Mouse (Mus musculus) stomach, embryonic 14.5 days (tissue): ENCODE data around the gene Ttll5. TPM values are rescaled to one million over a fixed set of nuclear protein-coding genes. Genes with fewer than 3 reads are reported as not detected.
A peak's percentile ranks its signal among the peaks of the same experiment; 100 is the strongest.

ENCODE experiments used
- ATAC-seq: fragments of 200-750 bp; cut with Nextera tagmentation; 2 replicates; pipeline ENCODE4 v1.8.0; 2017; ENCODE audit warnings: low read depth, moderate TSS enrichment; ENCODE audit not compliant: insufficient number of reproducible peaks, insufficient read depth, low FRiP score
- H3K27ac ChIP-seq: fragments of 300-500 bp; sonication (generic); 2 replicates; pipeline ENCODE4 v1.5.1; 2014; ENCODE audit warnings: mild to moderate bottlenecking, low read length, moderate library complexity, mixed read lengths
- H3K27me3 ChIP-seq: fragments of 300-500 bp; sonication (generic); 2 replicates; pipeline ENCODE4 v1.6.1; 2014; ENCODE audit warnings: low read length, control low read depth, mixed read lengths; ENCODE audit not compliant: control insufficient read depth, insufficient read depth
- H3K36me3 ChIP-seq: fragments of 300-500 bp; sonication (generic); 2 replicates; pipeline ENCODE4 v1.6.1; 2014; ENCODE audit warnings: mild to moderate bottlenecking, control low read depth, low read length, moderate library complexity, mixed read lengths; ENCODE audit not compliant: control insufficient read depth, insufficient read depth
- H3K4me1 ChIP-seq: fragments of 300-500 bp; sonication (generic); 2 replicates; pipeline ENCODE4 v1.6.1; 2014; ENCODE audit warnings: low read length, control low read depth, mixed read lengths; ENCODE audit not compliant: control insufficient read depth, insufficient read depth
- H3K4me2 ChIP-seq: fragments of 300-500 bp; sonication (generic); replicated peaks from 2 replicates; pipeline ENCODE4 v1.6.1; 2014; ENCODE audit warnings: low read depth, low read length, control low read depth
- H3K4me3 ChIP-seq: fragments of 300-500 bp; sonication (generic); 2 replicates; pipeline ENCODE4 v1.5.1; 2014; ENCODE audit warnings: low read depth, low read length, control low read depth
- H3K9ac ChIP-seq: fragments of 300-500 bp; sonication (generic); replicated peaks from 2 replicates; pipeline ENCODE4 v1.6.1; 2014; ENCODE audit warnings: low read depth, mild to moderate bottlenecking, control low read depth, low read length, moderate library complexity, mixed read lengths
- H3K9me3 ChIP-seq: fragments of 300-500 bp; sonication (generic); 2 replicates; pipeline ENCODE4 v1.6.1; 2016; ENCODE audit warnings: low read depth, low read length, control low read depth; ENCODE audit not compliant: control insufficient read depth
- WGBS: fragments of 180-500 bp; shearing (Covaris S2); extraction: QIAGEN DNeasy Blood & Tissue Kit; methylation state at CpG from one replicate; pipeline ENCODE4 v1.1.7; 2014; 5-methylcytosine and 5-hydroxymethylcytosine counted together
- polyA plus RNA-seq: library from polyadenylated mRNA; unstranded; fragments of >200 nt; fragmentation: Nextera tagmentation; extraction: Ambion mirVana; gene quantifications from 2 replicates; pipeline ENCODE4 v1.2.1, GENCODE M21; 2014

Ttll5 gene
- polyA plus RNA-seq, 1 experiment from 2014 or later = 17.7 TPM

DNA sequence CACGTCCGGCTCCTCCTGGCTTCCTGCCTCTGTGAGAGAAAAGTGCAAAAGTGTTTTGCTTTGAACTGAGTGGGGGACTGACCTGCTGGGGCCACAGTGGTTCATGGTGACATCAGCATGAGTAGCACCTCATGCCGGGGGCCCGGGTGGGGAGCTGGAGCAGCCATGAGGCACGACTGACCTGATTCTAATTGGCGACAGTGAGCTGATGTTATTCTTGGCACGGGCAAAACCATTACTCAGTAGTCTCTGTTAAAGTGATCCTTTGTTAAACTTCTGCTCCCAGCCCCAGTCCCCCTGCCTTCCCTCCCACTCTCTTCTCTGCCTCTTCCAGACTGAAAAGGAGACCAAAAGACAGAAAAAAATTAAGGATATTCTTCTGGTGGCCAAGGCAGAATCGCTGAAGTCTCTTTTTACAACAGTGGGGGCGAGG, 176.2 kb downstream of the Ttll5 start:
- Histone ChIP-seq H3K27me3 (no peaks in the 10 kb centered on the region), H3K4me1 (peaks cover 5% of the 10 kb centered on the region), H3K4me3 (no peak overlapping the region), H3K27ac (peak overlapping the region; percentile 82), H3K4me2 (0 out of 2 replicates have a peak overlapping the region, but pooled peaks have one; percentile 3), H3K9ac (no peak overlapping the region), H3K9me3 (no peaks in the 10 kb centered on the region), H3K36me3 (no peaks in the 10 kb centered on the region; the same call in 1 of the 2 replicates)
- ATAC-seq = peak; percentile 67; the same call in 1 of the 2 replicates
- WGBS = 24% methylated on average over 9 of the region's 9 CpGs

DNA sequence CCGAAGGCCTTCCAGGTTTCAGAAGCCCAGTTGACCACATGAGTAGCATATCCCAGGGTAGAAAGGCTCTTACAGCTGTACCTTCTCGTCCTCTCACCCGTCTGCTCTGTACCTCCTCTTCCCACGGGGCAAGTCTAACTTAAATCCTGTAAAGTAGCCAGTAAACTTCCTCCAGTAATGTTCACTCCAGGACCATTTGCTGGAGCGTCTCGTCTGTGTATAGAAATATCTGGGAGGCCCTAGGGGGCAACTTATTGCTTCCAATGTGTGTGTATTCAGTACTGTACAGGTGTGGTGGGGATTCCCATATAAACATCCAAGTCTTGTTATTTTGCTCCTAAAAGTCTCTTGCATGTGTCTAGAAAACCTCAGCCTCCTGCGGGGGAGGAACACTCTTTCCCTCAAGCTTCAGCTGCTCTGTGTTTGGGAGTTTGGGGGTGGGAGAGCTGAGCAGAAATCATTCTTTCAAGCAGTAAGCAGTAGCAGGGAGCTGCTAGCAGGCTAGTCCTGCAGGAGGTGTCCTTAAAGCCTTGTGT, 176.7 kb downstream of the Ttll5 start:
- Histone ChIP-seq H3K4me1 (peaks cover 5% of the 10 kb centered on the region), H3K27me3 (no peaks in the 10 kb centered on the region), H3K27ac (peak overlapping the region; percentile 82), H3K9ac (no peak overlapping the region), H3K9me3 (no peaks in the 10 kb centered on the region), H3K36me3 (no peaks in the 10 kb centered on the region), H3K4me2 (no peak overlapping the region), H3K4me3 (no peak overlapping the region)
- WGBS = 21% methylated on average over 7 of the region's 7 CpGs
- 0 out of 2 replicates have a peak, but pooled peaks have one; percentile 23 for ATAC-seq

DNA sequence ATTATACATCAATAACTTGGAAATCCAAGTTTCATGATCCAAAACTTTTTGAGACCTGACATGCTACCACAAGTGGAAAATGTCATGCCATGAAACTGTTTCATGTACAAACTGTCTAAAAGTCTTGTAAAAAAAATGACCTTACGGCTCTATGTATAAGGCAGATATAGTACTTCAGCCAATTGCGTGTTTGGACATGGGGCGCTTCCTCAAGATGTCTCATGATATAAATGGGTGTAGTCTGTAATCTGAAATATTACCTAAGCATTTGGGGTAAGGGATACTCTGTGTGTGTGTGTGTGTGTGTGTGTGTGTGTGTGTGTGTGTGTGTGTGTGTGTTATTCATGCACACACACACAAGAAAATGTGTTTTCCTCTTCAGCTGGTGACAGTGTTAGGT, 180.2 kb downstream of the Ttll5 start:
- Histone ChIP-seq H3K36me3 (no peaks in the 10 kb centered on the region), H3K27me3 (no peaks in the 10 kb centered on the region), H3K4me2 (no peak overlapping the region), H3K4me1 (peaks cover 21% of the 10 kb centered on the region), H3K4me3 (no peak overlapping the region), H3K27ac (no peak overlapping the region), H3K9ac (no peak overlapping the region), H3K9me3 (no peaks in the 10 kb centered on the region)
- ATAC-seq = no peak
- 97% methylated on average over 3 of the region's 3 CpGs for WGBS

DNA sequence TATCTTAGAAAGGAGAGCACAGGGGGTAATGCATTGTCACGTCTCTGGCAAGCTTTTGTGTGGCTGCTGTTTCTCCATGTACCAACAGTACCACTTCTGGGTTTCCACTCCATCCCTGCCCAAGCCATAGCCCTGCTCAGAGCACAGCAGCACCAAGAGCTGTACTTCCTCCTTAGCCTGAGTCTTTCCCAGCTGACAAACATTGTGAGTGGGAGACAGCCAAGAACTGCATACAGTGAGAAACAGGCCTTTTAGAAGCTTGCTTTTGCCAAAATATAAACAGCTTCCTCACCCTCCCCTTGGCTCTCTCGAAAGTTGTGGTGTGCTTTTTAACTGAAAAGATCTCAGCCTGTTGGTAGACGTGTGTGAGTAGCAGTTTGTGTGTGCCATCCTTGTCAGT, 182.9 kb downstream of the Ttll5 start:
- WGBS = 52% methylated on average over 3 of the region's 3 CpGs
- H3K9me3 ChIP-seq = no peaks in the 10 kb centered on the region
- no peaks in the 10 kb centered on the region for H3K27me3 ChIP-seq
- no peak overlapping the region for H3K9ac ChIP-seq
- H3K4me1 ChIP-seq = peaks cover 16% of the 10 kb centered on the region; the same call in 1 of the 2 replicates
- no peak for ATAC-seq
- H3K36me3 ChIP-seq = no peaks in the 10 kb centered on the region
- peak overlapping the region; percentile 7; the same call in 1 of the 2 replicates for H3K27ac ChIP-seq
- H3K4me2 ChIP-seq = no peak overlapping the region
- H3K4me3 ChIP-seq = no peak overlapping the region

DNA sequence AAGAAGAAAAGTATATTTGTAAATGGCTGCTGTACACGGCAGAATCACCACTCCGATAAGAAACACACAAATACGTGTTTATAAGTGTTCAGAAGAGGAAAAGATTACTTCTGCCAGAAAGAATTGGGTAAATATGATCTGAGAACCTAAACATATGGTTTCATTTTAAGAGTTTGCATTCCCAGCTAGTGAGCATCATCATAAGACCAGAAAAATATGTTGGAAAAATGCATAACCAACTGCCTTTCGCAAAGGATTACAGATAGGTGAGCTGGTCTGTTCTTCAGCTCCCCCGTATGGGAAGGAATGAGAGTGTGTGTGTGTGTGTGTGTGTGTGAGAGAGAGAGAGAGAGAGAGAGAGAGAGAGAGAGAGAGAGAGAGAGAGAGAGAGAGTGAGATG, 186.2 kb downstream of the Ttll5 start:
- H3K4me1 ChIP-seq = peaks cover 16% of the 10 kb centered on the region; the same call in 1 of the 2 replicates
- H3K4me2 ChIP-seq = no peak overlapping the region

DNA sequence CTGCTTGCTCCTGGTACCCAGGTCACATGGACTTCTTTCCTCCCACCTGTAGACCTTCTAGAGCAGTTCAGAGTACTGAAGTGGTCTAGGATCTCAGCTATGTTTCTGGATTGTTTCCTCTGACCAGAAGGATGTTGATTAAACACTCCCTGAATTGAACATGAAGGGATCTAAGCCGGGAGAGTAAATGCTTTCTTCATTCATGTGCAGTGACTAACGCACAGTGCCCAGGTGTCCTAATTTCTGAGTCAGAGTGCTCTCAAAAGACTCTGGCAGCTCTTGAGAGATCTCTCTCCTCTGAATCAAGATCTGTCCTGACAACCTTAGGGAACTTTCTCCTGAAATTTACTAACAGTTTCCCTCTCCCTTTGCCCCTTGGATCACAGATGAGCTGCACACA, 187.7 kb downstream of the Ttll5 start:
- 69% methylated on average over 2 of the region's 2 CpGs for WGBS

More for the DNA sequence above, 186.2 kb downstream of the Ttll5 start:
- no peaks in the 10 kb centered on the region for H3K27me3 ChIP-seq
- no peak for ATAC-seq
- H3K27ac ChIP-seq = no peak overlapping the region
- no peak overlapping the region for H3K9ac ChIP-seq
- H3K9me3 ChIP-seq = no peaks in the 10 kb centered on the region
- 71% methylated on average over 5 of the region's 5 CpGs for WGBS
- no peak overlapping the region for H3K4me3 ChIP-seq
- no peaks in the 10 kb centered on the region for H3K36me3 ChIP-seq

DNA sequence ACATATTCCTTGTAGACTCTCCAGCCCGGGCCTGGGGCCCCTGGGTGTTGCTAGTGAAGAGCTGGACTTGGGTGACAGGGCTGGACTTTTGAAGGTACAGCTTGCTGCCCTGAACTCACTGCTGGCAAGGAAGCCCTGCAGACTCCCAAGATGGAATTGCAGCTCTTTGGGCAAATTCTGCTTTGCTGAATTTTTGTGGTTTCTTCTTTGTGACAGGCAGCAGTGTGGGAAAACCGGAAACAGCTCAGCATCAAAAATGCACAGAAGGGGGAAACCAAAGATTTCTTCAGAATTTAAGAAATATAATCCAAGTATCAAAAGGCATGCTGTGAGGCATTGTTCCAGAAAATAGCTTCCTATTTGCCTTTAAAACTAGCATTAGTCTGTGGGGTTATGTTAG, 189.7 kb downstream of the Ttll5 start:
- no peak overlapping the region for H3K4me2 ChIP-seq
- ATAC-seq = no peak
- no peaks in the 10 kb centered on the region for H3K9me3 ChIP-seq
- H3K36me3 ChIP-seq = no peaks in the 10 kb centered on the region
- no peaks in the 10 kb centered on the region for H3K4me1 ChIP-seq
- no peak overlapping the region for H3K27ac ChIP-seq
- WGBS = 84% methylated on average over 2 of the region's 2 CpGs
- H3K9ac ChIP-seq = no peak overlapping the region
- no peak overlapping the region for H3K4me3 ChIP-seq
- H3K27me3 ChIP-seq = no peaks in the 10 kb centered on the region

More for the DNA sequence above, 187.7 kb downstream of the Ttll5 start:
- Histone ChIP-seq H3K4me3 (no peak overlapping the region), H3K36me3 (no peaks in the 10 kb centered on the region), H3K9me3 (no peaks in the 10 kb centered on the region), H3K9ac (no peak overlapping the region), H3K27ac (no peak overlapping the region), H3K27me3 (no peaks in the 10 kb centered on the region), H3K4me1 (peaks cover 10% of the 10 kb centered on the region; the same call in 1 of the 2 replicates), H3K4me2 (no peak overlapping the region)
- ATAC-seq = no peak

DNA sequence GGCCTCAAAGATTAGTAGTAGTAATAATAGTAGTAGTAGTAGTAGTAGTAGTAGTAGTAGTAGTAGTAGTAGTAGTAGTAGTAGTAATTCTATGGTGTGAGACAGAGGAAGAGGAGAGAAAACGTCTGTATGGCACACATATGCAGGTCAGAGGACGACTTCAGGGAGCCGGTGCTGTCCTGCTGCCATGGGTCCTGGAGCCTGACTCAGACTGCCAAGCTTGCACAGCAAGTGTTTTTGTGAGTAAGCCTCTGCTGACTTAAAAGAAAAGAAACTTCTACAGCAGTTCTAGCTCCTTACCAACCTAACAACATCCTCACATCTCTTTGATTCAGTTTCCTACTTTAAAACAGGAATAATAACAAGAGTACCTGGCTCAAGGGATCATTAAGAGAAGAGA, 190.2 kb downstream of the Ttll5 start:
- no peak overlapping the region for H3K4me3 ChIP-seq
- WGBS = 80% methylated on average over 3 of the region's 3 CpGs
- no peak overlapping the region for H3K27ac ChIP-seq
- H3K36me3 ChIP-seq = no peaks in the 10 kb centered on the region
- no peak overlapping the region for H3K4me2 ChIP-seq
- H3K9ac ChIP-seq = no peak overlapping the region
- no peaks in the 10 kb centered on the region for H3K27me3 ChIP-seq
- no peak for ATAC-seq
- H3K9me3 ChIP-seq = no peaks in the 10 kb centered on the region
- H3K4me1 ChIP-seq = no peaks in the 10 kb centered on the region

DNA sequence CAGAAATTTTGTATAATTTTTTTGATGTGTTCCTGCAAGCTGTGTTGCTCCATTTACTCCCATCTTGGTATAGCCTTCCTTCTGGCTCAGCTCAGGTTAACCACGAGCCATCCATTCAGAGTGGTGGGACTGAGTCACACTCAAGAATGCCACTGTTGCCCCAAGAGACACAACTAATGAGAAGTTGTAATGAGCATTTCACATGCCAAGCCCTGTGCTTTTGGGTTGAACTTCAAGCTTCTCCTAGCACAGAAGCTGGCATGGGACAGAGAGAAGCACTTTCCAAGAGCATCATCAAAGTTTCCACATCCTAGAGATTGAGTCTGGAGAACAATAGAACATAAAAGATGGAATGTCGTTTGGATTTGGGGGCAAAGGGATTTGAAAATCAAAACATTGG, 190.7 kb downstream of the Ttll5 start:
- H3K4me1 ChIP-seq = no peaks in the 10 kb centered on the region
- no peaks in the 10 kb centered on the region for H3K9me3 ChIP-seq
- no peak overlapping the region for H3K9ac ChIP-seq
- no peak for ATAC-seq
- no peaks in the 10 kb centered on the region for H3K27me3 ChIP-seq
- H3K4me3 ChIP-seq = no peak overlapping the region
- no peak overlapping the region for H3K27ac ChIP-seq
- no peaks in the 10 kb centered on the region for H3K36me3 ChIP-seq
- 76% methylated on average over 2 of the region's 2 CpGs for WGBS
- no peak overlapping the region for H3K4me2 ChIP-seq
